Mouse (Mus musculus) thymus, postnatal 4 days (tissue): ENCODE measurements around the gene Trp53i11.

Experiments
- DNase-seq: peaks from one replicate; pipeline ENCODE4 v3.0.0; 2021

Gene Trp53i11

GRCm38 (mm10) chr2:93187323-93187996, at the start of gene Trp53i11:
Gene Trp53i11 (plus strand): TSS chr2:93187548.
- DNase-seq: peak; percentile 98

DNA sequence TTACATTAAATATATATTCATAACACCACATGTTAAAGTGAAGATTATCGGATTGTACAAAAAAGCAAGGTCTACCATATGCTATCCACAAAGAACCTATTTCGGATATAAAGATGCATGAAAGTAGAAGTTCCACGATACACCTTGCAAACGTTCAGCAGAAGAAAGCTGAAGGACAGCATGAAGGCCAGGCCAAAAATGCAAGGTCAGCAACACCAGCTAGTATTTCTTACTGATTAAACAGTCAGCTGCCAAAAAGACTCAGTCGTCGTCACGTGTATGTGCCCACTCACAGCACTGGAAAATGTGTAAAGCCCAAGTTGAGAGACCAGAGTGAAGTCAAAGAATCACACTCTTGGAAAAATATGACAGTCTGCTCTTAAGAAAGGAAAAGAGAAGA, 47.9 kb upstream of the Trp53i11 start:
- no peak for DNase-seq

DNA sequence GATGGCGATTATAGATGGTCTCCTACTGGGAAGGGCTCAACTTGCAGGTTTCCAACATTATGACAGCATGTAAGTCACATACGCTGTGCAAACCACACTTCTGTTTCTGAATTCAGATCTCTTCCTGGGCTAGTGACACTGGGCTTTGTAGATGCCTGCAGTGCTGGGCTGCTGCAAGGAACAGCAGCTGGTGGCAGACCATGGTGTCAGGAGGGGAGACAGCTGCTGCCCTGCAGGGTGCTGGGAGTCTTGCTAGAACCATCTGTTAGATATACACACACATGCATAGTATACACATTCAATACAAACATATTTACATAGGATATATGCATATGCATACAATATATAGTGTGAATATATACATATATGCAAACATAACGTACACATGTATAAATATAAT, 46.0 kb upstream of the Trp53i11 start:
- peak; percentile 36 for DNase-seq

DNA sequence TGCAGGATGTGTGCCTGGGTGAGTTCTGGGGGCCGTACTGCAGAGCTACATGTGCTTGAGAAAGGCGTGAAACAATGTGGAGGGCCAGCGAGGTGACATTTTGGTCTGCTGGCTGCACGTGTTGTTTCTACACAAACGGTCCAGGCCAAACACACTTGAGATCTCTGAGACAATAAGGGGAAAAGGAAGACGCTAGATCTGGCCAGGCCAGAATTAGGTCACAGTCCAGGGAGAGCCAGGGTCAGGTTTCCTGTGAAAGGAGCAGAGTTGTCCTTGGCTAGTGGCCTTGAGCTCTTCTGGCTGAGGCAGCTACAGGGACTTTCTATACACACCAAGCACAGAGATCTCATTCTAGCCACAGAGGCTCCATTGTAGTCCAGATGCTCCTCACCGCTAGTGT, 44.7 kb upstream of the Trp53i11 start:
- DNase-seq: no peak

DNA sequence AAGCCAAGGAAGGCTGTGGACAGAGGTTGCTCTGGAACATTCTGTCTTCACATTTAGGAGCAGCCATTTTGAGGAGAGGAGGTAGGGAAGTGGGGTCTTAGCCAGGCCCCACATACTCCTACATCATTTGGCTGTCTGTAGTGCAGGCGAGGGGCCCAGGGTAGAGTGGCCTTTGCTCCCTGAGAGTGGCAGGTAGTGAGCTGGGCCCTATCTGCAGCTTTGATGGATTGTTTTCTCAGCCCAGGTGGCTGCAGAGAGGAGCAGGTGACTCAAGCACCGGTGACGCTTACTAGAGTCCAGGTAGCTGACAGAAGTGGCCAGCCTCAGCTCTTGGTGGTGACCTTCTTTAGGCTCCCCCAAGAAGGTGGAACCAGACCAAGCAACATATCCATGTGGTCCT, 43.2 kb upstream of the Trp53i11 start:
- DNase-seq: no peak

GRCm38 (mm10) chr2:93150009-93150408, 37.3 kb upstream of the Trp53i11 start:
- DNase-seq: no peak

GRCm38 (mm10) chr2:93150673-93151450, 36.5 kb upstream of the Trp53i11 start:
- DNase-seq: no peak

GRCm38 (mm10) chr2:93152191-93152601, 35.2 kb upstream of the Trp53i11 start:
- DNase-seq: peak; percentile 39

- no peak for DNase-seq
Measured at GRCm38 (mm10) chr2:93152883-93153491, 34.4 kb upstream of the Trp53i11 start.

DNA sequence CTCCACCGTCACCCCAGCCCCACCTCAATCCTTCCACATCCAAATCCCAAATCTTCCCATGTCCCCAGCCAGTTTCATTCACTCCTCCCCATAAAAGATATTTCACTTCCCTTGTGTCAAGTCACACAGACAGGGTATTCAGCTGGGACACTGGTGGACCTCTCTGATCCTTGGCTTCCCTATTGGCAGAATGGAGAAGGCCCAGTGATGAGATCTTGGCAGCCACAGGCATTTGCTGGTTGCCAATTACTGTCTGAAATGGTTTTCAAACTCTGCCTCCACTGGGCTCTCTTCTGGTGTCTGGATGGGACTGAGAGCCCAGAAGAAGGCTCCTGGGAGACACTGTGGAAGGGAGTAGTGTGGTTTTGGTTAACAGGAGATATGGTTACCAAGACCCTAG, 33.5 kb upstream of the Trp53i11 start:
- DNase-seq: no peak

DNA sequence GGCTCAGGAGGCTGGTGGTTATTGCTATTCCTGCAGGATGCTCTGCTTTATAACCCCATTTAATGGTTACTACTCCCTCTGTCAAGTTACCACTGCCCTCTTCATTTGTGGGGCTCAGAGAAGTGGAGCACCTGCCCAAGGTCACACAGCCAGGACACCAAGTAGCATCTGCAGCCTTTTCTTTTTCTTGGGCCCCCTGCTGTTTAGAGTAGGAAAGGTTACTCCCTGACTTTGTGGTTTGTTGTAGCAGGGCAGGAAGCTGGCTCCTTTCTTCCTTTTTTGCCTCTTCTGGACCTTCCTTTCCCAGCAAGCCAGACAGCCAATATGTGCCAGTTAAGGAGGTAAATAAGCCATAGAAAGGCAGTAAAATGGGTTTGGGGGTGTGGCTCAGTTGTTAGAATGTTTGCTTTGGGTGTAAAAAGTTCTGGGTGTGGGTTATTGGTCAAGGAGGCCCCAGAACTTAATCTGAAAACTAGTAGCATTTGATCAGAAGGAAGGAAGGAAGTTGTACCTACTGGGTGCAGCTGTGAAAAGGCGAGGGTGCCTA, 32.8 kb upstream of the Trp53i11 start:
- DNase-seq: no peak

GRCm38 (mm10) chr2:93160467-93161035, 26.8 kb upstream of the Trp53i11 start:
- no peak for DNase-seq

- DNase-seq: no peak
Measured at GRCm38 (mm10) chr2:93161914-93162664, 25.3 kb upstream of the Trp53i11 start.

GRCm38 (mm10) chr2:93162791-93163190, 24.6 kb upstream of the Trp53i11 start:
- no peak for DNase-seq

- DNase-seq: no peak
Measured at GRCm38 (mm10) chr2:93163317-93163716, 24.0 kb upstream of the Trp53i11 start.

- no peak for DNase-seq
Measured at GRCm38 (mm10) chr2:93163750-93164335, 23.5 kb upstream of the Trp53i11 start.

DNA sequence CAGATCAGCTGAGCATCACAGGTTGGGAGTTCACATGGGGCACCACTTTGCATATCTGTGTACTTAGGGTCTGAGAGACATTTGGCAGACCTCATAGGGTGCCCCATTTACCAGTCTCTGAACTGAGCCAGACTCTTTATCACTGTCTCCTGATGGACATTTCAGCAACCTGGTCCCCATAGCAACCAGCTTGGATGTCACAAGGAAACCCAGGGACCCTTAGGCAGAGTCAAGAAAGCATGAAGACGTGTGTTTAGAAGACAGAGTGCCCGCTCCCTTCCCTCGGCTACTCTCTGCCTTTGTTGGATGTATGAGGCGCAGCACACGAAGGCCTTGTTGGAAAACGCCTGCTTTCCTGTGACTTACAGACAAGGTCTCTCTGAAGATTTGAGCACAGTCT, 21.1 kb upstream of the Trp53i11 start:
- DNase-seq: no peak

DNA sequence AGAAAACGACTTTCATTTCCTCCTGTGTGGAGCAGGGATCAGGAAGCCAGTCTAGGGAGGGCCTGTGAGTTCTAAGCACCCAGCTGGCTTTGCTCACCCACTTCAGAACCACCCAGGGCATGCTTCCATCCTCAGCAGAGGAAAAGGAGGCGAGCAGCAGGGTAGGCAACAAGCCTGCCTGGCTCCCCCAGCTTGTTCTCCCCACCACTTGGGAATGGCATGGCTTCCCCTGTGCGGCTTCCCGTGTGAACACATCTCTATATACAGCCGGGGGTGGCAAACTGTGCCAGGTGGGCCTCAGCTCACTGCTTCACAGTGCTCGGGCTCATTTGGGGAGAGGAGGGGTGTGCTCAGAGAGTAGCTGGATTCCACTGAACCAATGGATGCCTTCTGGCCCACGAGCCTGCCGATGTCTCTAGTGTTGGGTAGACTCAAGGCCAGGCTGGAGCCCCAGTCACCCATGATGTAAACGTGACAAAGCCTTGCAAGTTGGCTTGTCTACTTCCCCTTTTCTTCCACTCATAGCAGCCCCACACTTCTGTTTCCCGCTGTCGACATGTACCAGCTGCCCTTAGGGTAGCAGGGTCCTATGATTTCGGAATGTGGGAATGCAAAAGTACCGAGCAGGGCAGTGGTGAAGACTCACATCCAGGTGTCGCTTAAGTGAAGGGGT, 20.5 kb upstream of the Trp53i11 start:
- DNase-seq: no peak

- DNase-seq: no peak
Measured at GRCm38 (mm10) chr2:93170156-93170844, 17.0 kb upstream of the Trp53i11 start.

DNA sequence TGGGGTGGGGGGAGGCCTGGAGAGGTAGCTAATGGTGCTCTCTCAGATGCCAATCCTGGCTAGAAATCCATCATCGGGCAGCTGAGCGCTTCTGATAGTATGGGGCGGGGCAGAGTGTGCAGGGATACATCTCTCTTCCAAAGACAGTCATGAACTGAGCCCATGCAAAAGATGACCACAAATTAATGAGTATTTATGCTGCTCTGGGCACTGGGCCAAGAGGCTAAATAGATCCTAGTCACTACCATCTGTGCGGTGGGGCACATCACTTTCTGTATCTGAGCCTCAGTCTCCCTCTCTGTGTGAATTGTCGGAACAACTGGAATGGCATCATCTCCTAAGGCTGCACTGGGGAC, 16.5 kb upstream of the Trp53i11 start:
- no peak for DNase-seq

DNA sequence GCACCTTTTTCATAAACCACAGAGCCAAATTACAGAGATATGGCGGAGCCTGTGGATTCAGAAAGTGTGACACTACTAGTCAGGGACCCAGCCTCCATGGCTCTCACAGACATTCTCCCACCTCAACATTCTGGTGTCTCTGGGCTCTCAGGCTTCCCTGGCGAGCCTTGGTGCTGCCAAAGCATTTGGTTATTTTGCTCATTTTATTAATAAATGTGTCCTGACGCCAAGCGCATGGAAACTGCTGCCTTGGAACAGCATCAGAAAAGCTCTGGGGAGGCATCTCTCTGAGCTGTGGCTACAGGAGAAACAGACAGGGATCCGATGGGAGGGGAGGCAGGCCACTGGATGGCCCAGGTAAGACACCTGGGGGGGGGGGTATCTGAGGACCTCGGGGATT, 15.4 kb upstream of the Trp53i11 start:
- DNase-seq: no peak
